Mouse (Mus musculus) kidney, embryonic 14.5 days (tissue): ENCODE results near the gene Jagn1. TPM values are rescaled to one million over a fixed set of nuclear protein-coding genes. Genes with fewer than 3 reads are reported as not detected.

ENCODE experiments used
- ATAC-seq: fragments of 200-750 bp; cut with Nextera tagmentation; 2 replicates; pipeline ENCODE4 v1.8.0; 2017; ENCODE audit warnings: moderate number of reproducible peaks, mild to moderate bottlenecking, moderate TSS enrichment, moderate library complexity; ENCODE audit not compliant: low FRiP score, low TSS enrichment
- H3K27ac ChIP-seq: fragments of 300-500 bp; sonication (generic); 2 replicates; pipeline ENCODE4 v1.5.1; 2014; ENCODE audit warnings: low read depth, mild to moderate bottlenecking, low read length, moderate library complexity, mixed read lengths
- H3K27me3 ChIP-seq: fragments of 300-500 bp; sonication (generic); 2 replicates; pipeline ENCODE4 v1.6.1; 2014; ENCODE audit warnings: mild to moderate bottlenecking, low read length; ENCODE audit not compliant: control insufficient read depth, insufficient read depth
- H3K36me3 ChIP-seq: fragments of 300-500 bp; sonication (generic); 2 replicates; pipeline ENCODE4 v1.6.1; 2014; ENCODE audit warnings: low read length, mixed read lengths; ENCODE audit not compliant: control insufficient read depth, insufficient read depth
- H3K4me1 ChIP-seq: fragments of 300-500 bp; sonication (generic); 2 replicates; pipeline ENCODE4 v1.6.1; 2014; ENCODE audit warnings: low read length, mixed read lengths; ENCODE audit not compliant: control insufficient read depth, insufficient read depth
- H3K4me2 ChIP-seq: fragments of 300-500 bp; sonication (generic); replicated peaks from 2 replicates; pipeline ENCODE4 v1.6.1; 2014; ENCODE audit warnings: low read depth, mild to moderate bottlenecking, low read length
- H3K4me3 ChIP-seq: fragments of 300-500 bp; sonication (generic); 2 replicates; pipeline ENCODE4 v1.5.1; 2014; ENCODE audit warnings: mild to moderate bottlenecking, low read length
- H3K9ac ChIP-seq: fragments of 300-500 bp; sonication (generic); 2 replicates; pipeline ENCODE4 v1.6.1; 2014; ENCODE audit warnings: low read depth, mild to moderate bottlenecking, low read length, moderate library complexity
- H3K9me3 ChIP-seq: fragments of 300-500 bp; sonication (generic); 2 replicates; pipeline ENCODE4 v1.6.1; 2016; ENCODE audit warnings: low read length; ENCODE audit not compliant: control insufficient read depth
- WGBS: fragments of 180-500 bp; shearing (Covaris S2); extraction: QIAGEN DNeasy Blood & Tissue Kit; methylation state at CpG from one replicate; pipeline ENCODE4 v1.1.7; 2014; 5-methylcytosine and 5-hydroxymethylcytosine counted together
- polyA plus RNA-seq: library from polyadenylated mRNA; unstranded; fragments of >200 nt; fragmentation: Nextera tagmentation; extraction: Ambion mirVana; gene quantifications from 2 replicates; pipeline ENCODE4 v1.2.1, GENCODE M21; 2014

Gene Jagn1
- polyA plus RNA-seq, 1 experiment from 2014 or later, result 95.9 TPM

GRCm38 (mm10) chr6:113406683-113407082 is 35.7 kb upstream of the Jagn1 start:
- Histone ChIP-seq H3K9ac (no peak overlapping the region), H3K4me2 (no peak overlapping the region), H3K36me3 (no peaks in the 10 kb centered on the region), H3K4me1 (no peaks in the 10 kb centered on the region), H3K27ac (no peak overlapping the region), H3K9me3 (no peaks in the 10 kb centered on the region), H3K27me3 (no peaks in the 10 kb centered on the region), H3K4me3 (no peak overlapping the region)
- 76% methylated on average over 9 of the region's 9 CpGs for WGBS
- no peak for ATAC-seq

DNA sequence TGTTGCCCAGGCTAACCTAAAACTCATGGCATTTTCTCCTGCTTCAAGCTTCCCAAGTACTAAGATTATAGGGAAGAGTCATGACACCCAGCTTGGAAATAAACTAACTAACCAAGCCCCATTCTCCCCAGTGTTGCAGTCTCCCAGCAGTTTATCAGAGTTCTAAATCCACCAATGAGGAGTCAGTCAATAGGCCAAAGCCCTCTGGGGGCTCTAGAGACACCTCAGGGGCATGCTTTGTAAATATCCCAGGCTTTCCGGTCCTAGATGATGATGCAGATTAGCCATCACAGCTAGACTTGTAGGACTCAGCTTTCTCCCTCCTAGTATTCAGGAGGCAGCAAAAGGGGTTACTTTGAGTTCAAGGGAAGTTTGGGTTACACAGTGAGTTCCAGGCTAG is 32.4 kb upstream of the Jagn1 start:
- no peak overlapping the region for H3K9ac ChIP-seq
- no peak overlapping the region for H3K4me3 ChIP-seq
- no peaks in the 10 kb centered on the region for H3K4me1 ChIP-seq
- no peak overlapping the region for H3K27ac ChIP-seq
- no peaks in the 10 kb centered on the region for H3K27me3 ChIP-seq
- no peak overlapping the region for H3K4me2 ChIP-seq
- 68% methylated on average over 1 of the region's 1 CpGs for WGBS
- ATAC-seq, result no peak
- H3K36me3 ChIP-seq, result peaks cover 4% of the 10 kb centered on the region; the same call in 1 of the 2 replicates
- H3K9me3 ChIP-seq, result no peaks in the 10 kb centered on the region

GRCm38 (mm10) chr6:113416416-113416815 is 26.0 kb upstream of the Jagn1 start:
- Histone ChIP-seq H3K36me3 (peaks cover 14% of the 10 kb centered on the region), H3K4me1 (0 out of 2 replicates have a peak, but pooled peaks cover 9% of the 10 kb centered on the region), H3K4me3 (no peak overlapping the region), H3K27ac (no peak overlapping the region), H3K27me3 (no peaks in the 10 kb centered on the region), H3K9ac (no peak overlapping the region), H3K4me2 (no peak overlapping the region), H3K9me3 (no peaks in the 10 kb centered on the region)
- WGBS, result 77% methylated on average over 5 of the region's 5 CpGs
- ATAC-seq, result no peak

DNA sequence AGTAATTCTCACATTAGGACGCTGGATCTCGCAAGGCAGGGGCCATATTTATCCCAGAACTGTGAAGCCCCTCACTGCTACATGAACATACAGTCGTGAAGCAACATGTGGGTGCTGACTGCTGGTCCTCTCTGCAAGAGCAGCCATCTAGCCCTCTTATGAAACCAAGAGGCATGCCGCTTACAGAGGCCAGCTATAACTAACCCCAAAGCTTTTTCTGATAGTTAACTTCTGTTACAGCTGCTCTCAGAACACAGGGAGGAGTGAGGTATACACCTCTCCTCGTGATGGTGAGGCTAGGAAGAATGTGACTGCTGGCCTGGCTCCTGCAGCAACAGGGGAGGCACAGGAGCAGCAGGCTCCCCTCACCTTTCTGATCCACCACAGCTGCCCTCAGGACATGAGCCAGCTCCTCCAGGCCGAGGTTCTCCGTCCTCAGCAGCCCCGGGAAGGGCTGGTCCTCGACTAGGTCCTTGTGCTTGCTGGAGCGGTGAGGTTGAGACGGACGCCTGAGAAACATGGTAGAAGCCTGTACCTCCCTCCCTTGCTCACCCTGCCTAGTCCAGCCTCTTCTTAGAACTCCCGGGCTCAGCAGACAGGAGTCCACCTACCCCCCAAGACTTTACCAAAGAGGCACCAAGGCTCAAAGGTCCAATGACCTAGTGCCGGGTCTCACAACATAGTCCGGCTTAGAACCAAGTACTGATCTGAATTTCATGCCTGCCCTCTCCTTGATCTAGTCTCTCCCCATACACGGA is 23.7 kb upstream of the Jagn1 start:
- Histone ChIP-seq H3K9ac (peak overlapping the region; percentile 72), H3K9me3 (no peaks in the 10 kb centered on the region), H3K4me3 (peak overlapping the region; percentile 71), H3K4me1 (0 out of 2 replicates have a peak, but pooled peaks cover 9% of the 10 kb centered on the region), H3K36me3 (peaks cover 14% of the 10 kb centered on the region), H3K27me3 (no peaks in the 10 kb centered on the region), H3K4me2 (peak overlapping the region; percentile 88), H3K27ac (no peak overlapping the region; the same call in 1 of the 2 replicates)
- 10% methylated on average over 16 of the region's 16 CpGs for WGBS
- peak; percentile 41 for ATAC-seq

DNA sequence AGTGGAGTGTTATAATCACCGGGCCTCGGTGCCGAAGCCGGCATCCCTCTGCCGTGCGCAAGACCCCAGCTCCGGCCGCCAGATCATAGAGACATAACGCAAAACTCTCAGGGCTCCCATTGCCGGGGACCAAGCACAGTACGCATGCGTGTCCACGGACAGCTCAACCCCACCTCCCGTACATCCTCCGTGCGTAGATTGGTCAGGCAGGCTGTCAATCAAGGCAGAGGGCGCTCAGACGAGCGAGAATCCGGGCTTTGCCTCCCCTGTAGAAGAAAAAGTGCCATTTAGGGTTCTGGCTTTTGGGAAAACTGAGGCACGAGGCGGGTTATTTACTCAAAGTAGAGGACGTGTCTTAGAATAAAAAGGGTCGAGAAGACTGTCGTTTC is 23.2 kb upstream of the Jagn1 start, which contains the start of gene Rpusd3:
Gene Rpusd3 (minus strand): TSS at position 142 of the 389 bp plus-strand sequence.
- no peaks in the 10 kb centered on the region for H3K27me3 ChIP-seq
- H3K9me3 ChIP-seq, result no peaks in the 10 kb centered on the region
- peak; percentile 98 for ATAC-seq
- peak within 1 kb of the TSS; percentile 72 for H3K9ac ChIP-seq
- H3K4me2 ChIP-seq, result peak within 1 kb of the TSS; percentile 88
- peak within 1 kb of the TSS; percentile 71 for H3K4me3 ChIP-seq
- H3K4me1 ChIP-seq, result 0 out of 2 replicates have a peak, but pooled peaks cover 9% of the 10 kb centered on the region
- peaks cover 14% of the 10 kb centered on the region for H3K36me3 ChIP-seq
- under 1% methylated on average over 25 of the region's 25 CpGs for WGBS
- no peak within 1 kb of the TSS; the same call in 1 of the 2 replicates for H3K27ac ChIP-seq

DNA sequence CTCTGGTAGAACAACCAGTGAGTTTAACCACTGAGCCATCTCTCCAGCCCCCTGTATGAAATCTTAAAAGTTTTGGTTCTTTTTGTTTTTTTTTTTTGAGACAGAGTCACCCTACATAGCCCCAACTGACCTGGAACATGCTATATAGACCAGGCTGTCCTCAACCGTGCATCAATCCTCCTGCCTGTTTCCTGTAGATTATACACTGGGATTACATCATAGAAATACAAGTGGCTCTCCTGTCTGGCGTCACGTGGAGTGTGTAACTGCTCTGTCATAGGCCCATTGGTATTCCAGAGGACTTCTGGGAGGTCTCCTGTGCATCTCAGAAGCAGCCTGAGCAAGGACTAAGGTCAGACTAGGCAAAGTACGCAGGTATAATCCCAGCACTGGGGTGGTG is 19.4 kb upstream of the Jagn1 start:
- H3K27ac ChIP-seq, result no peak overlapping the region
- ATAC-seq, result no peak
- H3K4me3 ChIP-seq, result no peak overlapping the region
- H3K27me3 ChIP-seq, result no peaks in the 10 kb centered on the region
- no peaks in the 10 kb centered on the region for H3K36me3 ChIP-seq
- H3K9me3 ChIP-seq, result peaks cover 4% of the 10 kb centered on the region; the same call in 1 of the 2 replicates
- WGBS, result 73% methylated on average over 4 of the region's 4 CpGs
- no peak overlapping the region for H3K4me2 ChIP-seq
- H3K4me1 ChIP-seq, result 0 out of 2 replicates have a peak, but pooled peaks cover 7% of the 10 kb centered on the region
- H3K9ac ChIP-seq, result no peak overlapping the region

DNA sequence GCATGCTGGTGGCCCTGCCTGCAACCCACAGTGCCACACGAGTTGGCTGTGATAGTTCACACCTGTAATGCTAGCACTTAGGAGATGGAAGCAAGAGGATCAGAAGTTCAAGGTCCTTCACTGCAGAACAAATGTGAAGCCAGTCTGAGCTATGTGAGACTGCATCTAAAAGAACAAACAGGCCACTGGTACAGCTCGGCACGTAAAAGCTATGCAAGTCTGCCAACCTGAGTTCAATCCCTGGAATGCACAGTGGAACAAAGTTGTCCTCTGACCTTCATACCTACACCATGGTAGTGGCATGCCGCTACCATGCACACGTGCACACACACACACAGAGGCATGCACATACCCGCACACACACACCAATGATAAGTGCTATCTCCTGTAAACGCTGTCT is 18.2 kb upstream of the Jagn1 start:
- H3K36me3 ChIP-seq, result no peaks in the 10 kb centered on the region
- no peaks in the 10 kb centered on the region for H3K4me1 ChIP-seq
- no peak overlapping the region for H3K9ac ChIP-seq
- peaks cover 4% of the 10 kb centered on the region; the same call in 1 of the 2 replicates for H3K9me3 ChIP-seq
- H3K27ac ChIP-seq, result no peak overlapping the region
- WGBS, result 82% methylated on average over 7 of the region's 7 CpGs
- ATAC-seq, result no peak
- no peak overlapping the region for H3K4me3 ChIP-seq
- H3K4me2 ChIP-seq, result no peak overlapping the region
- no peaks in the 10 kb centered on the region for H3K27me3 ChIP-seq

- no peak overlapping the region for H3K4me2 ChIP-seq
- H3K9ac ChIP-seq, result no peak overlapping the region
- no peaks in the 10 kb centered on the region for H3K27me3 ChIP-seq
- ATAC-seq, result no peak
- no peak overlapping the region for H3K27ac ChIP-seq
- peaks cover 4% of the 10 kb centered on the region; the same call in 1 of the 2 replicates for H3K9me3 ChIP-seq
- H3K36me3 ChIP-seq, result no peaks in the 10 kb centered on the region
- no peak overlapping the region for H3K4me3 ChIP-seq
- 88% methylated on average over 4 of the region's 4 CpGs for WGBS
- H3K4me1 ChIP-seq, result no peaks in the 10 kb centered on the region
These were observed 15.7 kb upstream of the Jagn1 start for GRCm38 (mm10) chr6:113426696-113427095.

DNA sequence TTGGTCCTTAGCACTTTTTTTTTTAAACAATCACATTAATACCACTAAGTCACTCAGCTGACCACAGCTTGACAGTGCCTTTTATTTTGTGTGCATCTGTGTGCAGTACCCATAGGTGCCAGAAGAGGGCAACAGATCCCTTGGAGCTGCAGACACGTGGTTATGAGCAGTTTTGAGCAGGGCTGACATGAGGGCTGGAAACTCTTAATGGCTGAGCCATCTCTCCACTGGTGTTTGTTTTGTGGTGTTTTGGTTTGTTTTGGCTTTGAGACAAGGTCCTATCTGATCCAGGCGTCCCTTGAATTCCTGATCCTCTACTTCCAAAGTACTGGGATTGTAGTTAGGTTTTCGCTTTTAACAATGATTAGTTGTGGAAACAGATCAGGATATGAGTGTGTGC is 15.0 kb upstream of the Jagn1 start:
- 0 out of 2 replicates have a peak, but pooled peaks cover 3% of the 10 kb centered on the region for H3K4me1 ChIP-seq
- ATAC-seq, result no peak
- H3K36me3 ChIP-seq, result no peaks in the 10 kb centered on the region
- WGBS, result 60% methylated on average over 3 of the region's 3 CpGs
- no peaks in the 10 kb centered on the region for H3K27me3 ChIP-seq
- H3K27ac ChIP-seq, result no peak overlapping the region
- no peak overlapping the region for H3K9ac ChIP-seq
- H3K4me3 ChIP-seq, result no peak overlapping the region
- no peak overlapping the region for H3K4me2 ChIP-seq
- H3K9me3 ChIP-seq, result peaks cover 4% of the 10 kb centered on the region; the same call in 1 of the 2 replicates
